Mouse (Mus musculus) E14TG2a.4 (cell line): ENCODE measurements around the gene Pglyrp4.
"Not testable (repeated sequence)": the region's sequence is repeated elsewhere in the genome, so short reads cannot be mapped to it uniquely, and the experiment has no call there.

ENCODE experiments used
- H3K27me3 ChIP-seq: 2 replicates; pipeline ENCODE4 v1.6.1; 2014; ENCODE audit warnings: low read length, control low read depth; ENCODE audit not compliant: insufficient read depth
- H3K36me3 ChIP-seq: 2 replicates; pipeline ENCODE4 v1.6.1; 2014; ENCODE audit warnings: low read length, control low read depth; ENCODE audit not compliant: insufficient read depth
- H3K4me1 ChIP-seq: replicated peaks from 2 replicates; pipeline ENCODE4 v1.6.1; 2014; ENCODE audit warnings: low read depth, low read length, control low read depth
- H3K4me3 ChIP-seq: replicated peaks from 2 replicates; pipeline ENCODE4 v1.5.1; 2014; ENCODE audit warnings: mild to moderate bottlenecking, low read length
- H3K9me3 ChIP-seq: 2 replicates; pipeline ENCODE4 v1.6.1; 2014; ENCODE audit warnings: low read length, control low read depth
- CTCF ChIP-seq: conservative IDR thresholded peaks from 2 replicates; pipeline ENCODE4 v1.5.1; 2014; ENCODE audit warnings: low read length
- NANOG ChIP-seq: IDR thresholded peaks from 2 replicates; pipeline ENCODE4 v1.6.1; 2014; ENCODE audit warnings: borderline replicate concordance, low read length, mixed read lengths
- POU5F1 ChIP-seq: IDR thresholded peaks from 2 replicates; pipeline ENCODE4 v1.6.1; 2014; ENCODE audit warnings: low read length, borderline replicate concordance

Gene Pglyrp4

DNA sequence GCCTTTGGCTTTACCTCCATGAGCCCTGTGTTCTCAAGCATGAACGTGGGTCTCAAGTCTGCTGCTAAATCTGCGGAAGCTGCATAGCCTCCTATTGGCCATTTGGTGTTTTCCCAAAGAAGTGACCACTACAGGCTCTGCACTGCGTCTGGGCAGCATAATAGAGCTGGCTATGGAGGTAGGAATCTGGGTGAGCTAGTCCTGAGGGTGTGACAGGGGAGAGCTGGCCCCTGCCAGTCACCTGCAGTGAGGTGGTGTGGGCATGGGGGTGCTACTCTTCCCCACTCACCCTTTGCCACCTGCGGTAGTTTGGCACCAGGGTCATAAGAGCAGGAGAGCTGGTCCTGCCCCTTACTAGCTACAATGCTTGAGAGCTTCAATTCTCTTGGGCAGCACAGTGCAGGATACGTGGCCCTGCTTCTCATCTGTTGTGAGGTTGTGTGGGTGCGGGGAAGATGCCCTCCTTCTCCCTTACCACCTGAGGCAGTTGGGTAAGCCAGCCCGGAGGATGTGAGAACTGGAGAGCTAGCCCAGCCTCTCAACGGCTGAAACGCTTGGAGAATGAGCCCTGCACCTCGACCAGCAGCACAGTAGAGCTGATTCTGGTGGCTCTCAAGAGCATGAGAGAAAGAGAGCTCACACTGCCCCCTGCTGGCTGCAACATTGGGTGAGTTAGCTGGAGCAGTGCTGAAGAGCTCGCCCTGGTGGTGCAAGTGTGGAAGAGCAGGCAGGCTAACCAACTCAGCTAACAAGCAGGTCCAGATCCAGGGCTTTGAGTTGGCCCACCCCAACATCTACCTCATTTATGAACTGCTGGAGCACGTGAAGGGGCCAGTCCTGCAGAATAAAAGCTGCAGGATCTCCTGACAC, 16.9 kb upstream of the Pglyrp4 start:
- TF ChIP-seq NANOG: no peak
- TF ChIP-seq CTCF: peak; percentile 96
- TF ChIP-seq POU5F1: no peak
- H3K4me1 ChIP-seq: peaks cover 3% of the 10 kb centered on the region; the same call in 1 of the 2 replicates
- no peaks in the 10 kb centered on the region for H3K36me3 ChIP-seq
- H3K9me3 ChIP-seq: no peaks in the 10 kb centered on the region
- H3K27me3 ChIP-seq: peaks cover 9% of the 10 kb centered on the region
- no peak overlapping the region for H3K4me3 ChIP-seq

DNA sequence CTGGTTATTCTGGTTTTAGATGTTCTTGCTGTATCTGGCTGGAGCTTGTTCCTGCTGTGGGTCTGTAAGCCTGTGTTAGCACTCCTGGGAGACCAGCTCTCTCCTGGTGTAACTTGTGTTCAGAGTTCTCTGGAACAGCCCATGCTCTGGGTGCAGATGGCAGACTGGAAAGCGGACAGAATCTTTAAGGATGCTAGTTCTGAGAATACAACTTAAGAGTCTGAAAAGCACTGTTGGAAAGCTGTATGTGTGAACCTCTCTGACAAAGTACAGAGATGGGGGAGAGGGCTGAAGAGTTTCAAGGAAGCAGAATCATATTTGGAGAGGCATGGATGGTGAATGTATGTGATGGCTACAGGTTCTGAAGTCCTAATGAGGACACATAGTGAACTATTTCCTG, 23.0 kb downstream of the Pglyrp4 start:
- Histone ChIP-seq H3K27me3 (no peaks in the 10 kb centered on the region), H3K9me3 (no peaks in the 10 kb centered on the region), H3K4me1 (peaks cover 5% of the 10 kb centered on the region), H3K36me3 (no peaks in the 10 kb centered on the region), H3K4me3 (no peak overlapping the region)
- TF ChIP-seq POU5F1 (no peak), NANOG (no peak), CTCF (no peak)

DNA sequence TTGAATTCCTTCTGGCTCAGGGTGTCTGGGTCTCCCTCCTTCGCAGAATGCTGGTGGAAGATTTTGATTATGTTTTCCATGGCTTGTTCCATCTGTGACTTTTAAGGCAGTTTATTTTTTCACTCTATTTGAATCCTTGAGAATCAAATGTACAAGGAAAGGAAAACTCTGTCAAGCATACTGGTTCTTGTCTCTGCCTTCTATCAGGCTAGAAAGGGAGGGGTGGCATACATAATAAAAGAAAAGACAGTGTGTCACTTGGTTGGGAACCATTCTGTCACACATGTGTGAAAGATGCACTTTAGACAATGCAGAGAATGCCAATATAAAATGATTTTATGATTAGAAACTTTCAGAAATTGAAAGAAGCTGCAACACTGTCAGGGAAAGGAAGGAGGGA, 51.1 kb downstream of the Pglyrp4 start, which contains the start of gene Gm5849:
Gene Gm5849 (minus strand): TSS at position 101 of the 400 bp plus-strand sequence.
- not testable (repeated sequence) for H3K4me1 ChIP-seq, H3K27me3 ChIP-seq, H3K9me3 ChIP-seq, H3K36me3 ChIP-seq, H3K4me3 ChIP-seq
